Mouse (Mus musculus): ENCODE measurements around the gene Rhebl1.
"Not testable (repeated sequence)": the region's sequence is repeated elsewhere in the genome, so short reads cannot be mapped to it uniquely, and the experiment has no call there.

The Rhebl1 gene

DNA sequence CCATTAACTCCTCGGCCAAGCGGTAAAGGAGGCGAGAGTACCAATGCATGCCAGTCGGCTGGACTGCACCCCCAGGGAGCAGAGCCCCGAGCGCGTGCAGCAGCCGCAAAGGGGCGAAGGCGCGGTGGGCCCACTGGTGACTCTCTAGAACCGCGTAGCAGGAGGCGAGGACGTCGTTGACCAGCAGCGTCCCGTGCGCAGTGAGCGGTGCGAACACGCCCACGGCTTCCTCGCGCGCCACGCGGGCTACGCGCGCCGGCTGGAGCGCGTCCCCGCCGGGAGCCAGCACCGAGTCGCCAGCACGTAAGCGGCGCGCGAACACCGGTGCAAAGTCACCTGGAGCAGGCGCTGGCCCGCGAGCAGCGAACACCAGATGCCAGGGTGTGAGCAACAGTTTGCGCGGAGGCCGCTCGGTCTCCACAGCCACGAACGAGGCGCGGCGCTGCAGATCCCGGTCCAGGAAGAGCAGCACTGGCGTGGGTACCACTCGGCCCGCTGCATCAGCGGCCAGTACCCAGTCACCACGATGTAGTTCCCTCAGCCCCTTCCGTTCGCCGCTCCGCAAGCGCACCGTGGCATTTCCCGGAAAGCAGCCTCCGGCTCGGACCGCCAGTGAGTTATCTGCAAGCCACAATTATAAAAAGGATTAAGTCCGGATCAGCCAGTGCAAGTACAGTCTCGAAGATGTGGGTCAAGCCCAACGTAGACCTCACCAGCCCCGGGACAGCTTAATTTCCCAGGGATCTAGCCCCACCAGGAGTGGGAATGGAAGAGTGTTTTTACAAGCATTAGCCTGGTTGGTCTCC is at the start of gene Rhebl1:
Rhebl1 (minus strand) TSS at position 601 of the 806 bp plus-strand sequence.
- 0 out of 2 replicates have a peak, but pooled peaks cover 2% of the 10 kb centered on the region for H3K27me3 ChIP-seq (ENCODE audit: control insufficient read depth, insufficient read depth, low read length, poor library complexity, severe bottlenecking)
- H3K36me3 ChIP-seq (ENCODE audit: control insufficient read depth, insufficient read depth, low read length, poor library complexity, severe bottlenecking) = no peaks in the 10 kb centered on the region
- peak; percentile 38 for DNase-seq (ENCODE audit: low read depth, low spot score)

DNA sequence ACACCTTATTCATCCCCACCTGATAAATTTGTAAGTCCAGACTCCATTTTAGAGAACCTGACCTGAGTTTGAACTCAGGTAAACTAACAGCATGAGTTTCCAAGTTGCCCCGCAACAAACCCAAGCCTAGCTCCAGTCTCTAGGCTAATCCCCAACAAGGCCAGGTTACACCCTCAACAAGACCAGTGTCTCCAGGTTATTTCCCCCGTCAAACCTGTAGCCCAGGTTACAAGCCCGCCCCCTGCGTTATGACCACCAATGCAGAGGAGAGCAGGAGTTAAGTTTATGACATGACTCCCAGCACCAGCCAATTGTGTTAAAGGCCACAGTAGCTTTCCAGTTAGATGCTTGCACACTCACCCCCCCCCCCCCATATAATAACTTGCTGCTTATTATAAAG is 48.8 kb upstream of the Rhebl1 start:
- Histone ChIP-seq H3K27me3 (ENCODE audit: control insufficient read depth, insufficient read depth, low read length, poor library complexity, severe bottlenecking) (no peaks in the 10 kb centered on the region), H3K36me3 (ENCODE audit: control insufficient read depth, insufficient read depth, low read length, poor library complexity, severe bottlenecking) (no peaks in the 10 kb centered on the region)
- no peak for DNase-seq (ENCODE audit: low read depth, low spot score)

DNA sequence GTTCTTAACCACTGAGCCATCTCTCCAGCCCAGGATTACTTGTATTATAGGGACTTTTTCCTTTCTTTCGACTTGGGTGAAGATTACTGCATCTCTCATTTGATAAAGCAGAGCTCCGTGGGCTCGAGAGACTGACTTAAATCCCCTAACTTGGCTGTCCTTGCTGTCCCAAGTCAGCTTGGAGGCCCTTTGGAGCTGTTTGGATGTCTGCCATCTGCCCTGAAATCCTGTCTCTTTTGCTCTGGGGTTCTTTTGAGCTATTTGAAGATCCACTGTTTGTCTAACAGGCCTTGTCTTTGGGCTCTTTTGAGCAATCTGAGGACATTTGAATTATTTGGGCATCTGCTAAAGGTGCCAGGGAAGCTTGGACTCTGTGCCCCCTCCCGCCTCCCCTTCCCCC is 47.7 kb upstream of the Rhebl1 start:
- DNase-seq (ENCODE audit: low read depth, low spot score) = no peak
- H3K36me3 ChIP-seq (ENCODE audit: control insufficient read depth, insufficient read depth, low read length, poor library complexity, severe bottlenecking) = no peaks in the 10 kb centered on the region
- no peaks in the 10 kb centered on the region for H3K27me3 ChIP-seq (ENCODE audit: control insufficient read depth, insufficient read depth, low read length, poor library complexity, severe bottlenecking)

DNA sequence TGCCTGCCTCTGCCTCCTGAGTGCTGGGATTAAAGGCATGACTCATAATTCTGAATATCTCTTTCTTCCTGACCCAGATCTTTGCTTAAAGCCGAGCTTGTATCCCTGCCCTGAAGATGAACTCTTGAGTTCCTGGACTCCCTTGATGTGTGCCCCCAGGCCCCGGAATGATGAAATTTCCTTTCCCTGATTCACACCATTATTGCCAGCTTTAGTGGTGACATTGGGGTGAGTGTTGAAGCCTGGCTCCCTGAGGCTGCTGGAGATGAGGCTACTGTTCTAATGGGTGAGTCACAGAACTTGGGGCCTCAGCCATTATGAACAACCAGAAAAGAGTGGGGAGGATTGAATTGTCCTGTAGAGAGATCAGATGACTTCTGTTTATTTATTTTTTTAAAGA is 47.2 kb upstream of the Rhebl1 start:
- no peaks in the 10 kb centered on the region for H3K36me3 ChIP-seq (ENCODE audit: control insufficient read depth, insufficient read depth, low read length, poor library complexity, severe bottlenecking)
- no peaks in the 10 kb centered on the region for H3K27me3 ChIP-seq (ENCODE audit: control insufficient read depth, insufficient read depth, low read length, poor library complexity, severe bottlenecking)
- DNase-seq (ENCODE audit: low read depth, low spot score) = no peak

DNA sequence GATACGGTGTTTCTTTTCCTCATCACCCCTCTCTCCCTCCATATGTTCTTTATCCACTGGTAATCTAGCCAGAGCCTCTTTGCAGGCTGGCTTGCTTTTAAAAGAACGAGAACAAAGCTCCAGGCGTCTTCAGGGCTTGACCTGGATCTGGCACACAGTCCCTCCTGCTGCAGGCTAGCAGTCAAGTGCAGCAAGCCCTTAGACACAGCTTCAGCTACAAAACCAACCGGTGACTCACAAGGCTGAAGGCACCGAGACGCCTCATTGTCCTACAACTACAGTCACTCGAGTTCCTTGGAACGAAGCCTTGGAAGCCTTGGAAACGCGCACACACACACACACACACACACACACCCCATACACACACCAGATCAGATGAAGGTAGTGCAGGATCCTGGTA is 46.5 kb upstream of the Rhebl1 start:
- H3K27me3 ChIP-seq (ENCODE audit: control insufficient read depth, insufficient read depth, low read length, poor library complexity, severe bottlenecking) = no peaks in the 10 kb centered on the region
- no peak for DNase-seq (ENCODE audit: low read depth, low spot score)
- no peaks in the 10 kb centered on the region for H3K36me3 ChIP-seq (ENCODE audit: control insufficient read depth, insufficient read depth, low read length, poor library complexity, severe bottlenecking)

DNA sequence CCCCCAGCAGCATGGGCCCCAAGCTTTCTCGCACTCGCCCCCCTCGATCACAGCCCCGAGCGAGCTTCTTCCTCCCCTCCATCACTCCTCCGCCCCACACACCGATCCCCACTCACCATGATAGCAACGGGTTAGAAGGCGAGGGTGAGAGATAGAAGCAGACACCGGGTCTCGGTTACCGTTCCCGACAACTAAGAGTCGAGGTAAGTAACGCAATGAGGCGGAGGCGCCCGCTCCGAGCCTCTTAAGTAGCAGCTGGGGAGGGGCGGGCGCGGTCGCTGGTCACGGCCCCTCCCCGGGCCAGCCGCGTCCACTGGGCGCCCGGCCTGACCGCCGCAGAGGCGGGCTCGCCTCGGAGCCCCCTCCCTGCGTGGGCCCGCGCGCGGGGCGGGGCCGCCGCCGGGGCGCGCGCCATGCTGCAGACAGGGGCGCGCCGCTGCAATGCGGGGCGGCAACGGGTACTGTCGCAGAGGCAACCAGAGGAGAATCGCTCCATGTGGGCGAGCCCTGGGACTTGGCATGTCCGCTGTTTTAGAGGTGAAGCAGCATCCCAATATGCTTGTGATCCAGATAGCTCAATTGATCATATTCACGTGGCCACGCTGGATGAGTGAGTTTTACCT is 40.0 kb upstream of the Rhebl1 start, which contains the start of gene Tuba1b:
Tuba1b (minus strand) TSS at position 349 of the 623 bp plus-strand sequence.
- Histone ChIP-seq H3K36me3 (ENCODE audit: control insufficient read depth, insufficient read depth, low read length, poor library complexity, severe bottlenecking) (0 out of 2 replicates have a peak, but pooled peaks cover 4% of the 10 kb centered on the region), H3K27me3 (ENCODE audit: control insufficient read depth, insufficient read depth, low read length, poor library complexity, severe bottlenecking) (peaks cover 2% of the 10 kb centered on the region; the same call in 1 of the 2 replicates)
- peak; percentile 90 for DNase-seq (ENCODE audit: low read depth, low spot score)

DNA sequence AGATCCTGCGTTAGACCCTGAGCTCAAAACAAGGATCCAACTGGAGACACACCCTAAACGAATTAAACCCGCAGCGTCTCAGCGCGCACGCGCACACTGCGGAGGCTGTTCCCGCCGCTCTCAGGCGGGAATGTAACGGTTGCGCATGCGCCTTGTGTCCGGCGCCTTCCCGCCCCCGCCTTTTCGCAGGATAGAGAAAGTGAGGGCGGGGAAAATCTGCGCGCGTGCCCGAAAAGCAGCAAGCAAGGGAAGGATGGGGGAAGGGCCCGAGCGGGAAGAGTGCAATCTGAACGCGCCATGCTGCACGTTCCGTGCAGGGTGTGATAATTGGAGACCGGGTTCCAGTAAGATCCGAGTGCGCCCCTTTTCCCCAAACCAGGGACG is 39.5 kb upstream of the Rhebl1 start:
- H3K36me3 ChIP-seq (ENCODE audit: control insufficient read depth, insufficient read depth, low read length, poor library complexity, severe bottlenecking) = 0 out of 2 replicates have a peak, but pooled peaks cover 4% of the 10 kb centered on the region
- peaks cover 2% of the 10 kb centered on the region; the same call in 1 of the 2 replicates for H3K27me3 ChIP-seq (ENCODE audit: control insufficient read depth, insufficient read depth, low read length, poor library complexity, severe bottlenecking)
- DNase-seq (ENCODE audit: low read depth, low spot score) = peak; percentile 90

DNA sequence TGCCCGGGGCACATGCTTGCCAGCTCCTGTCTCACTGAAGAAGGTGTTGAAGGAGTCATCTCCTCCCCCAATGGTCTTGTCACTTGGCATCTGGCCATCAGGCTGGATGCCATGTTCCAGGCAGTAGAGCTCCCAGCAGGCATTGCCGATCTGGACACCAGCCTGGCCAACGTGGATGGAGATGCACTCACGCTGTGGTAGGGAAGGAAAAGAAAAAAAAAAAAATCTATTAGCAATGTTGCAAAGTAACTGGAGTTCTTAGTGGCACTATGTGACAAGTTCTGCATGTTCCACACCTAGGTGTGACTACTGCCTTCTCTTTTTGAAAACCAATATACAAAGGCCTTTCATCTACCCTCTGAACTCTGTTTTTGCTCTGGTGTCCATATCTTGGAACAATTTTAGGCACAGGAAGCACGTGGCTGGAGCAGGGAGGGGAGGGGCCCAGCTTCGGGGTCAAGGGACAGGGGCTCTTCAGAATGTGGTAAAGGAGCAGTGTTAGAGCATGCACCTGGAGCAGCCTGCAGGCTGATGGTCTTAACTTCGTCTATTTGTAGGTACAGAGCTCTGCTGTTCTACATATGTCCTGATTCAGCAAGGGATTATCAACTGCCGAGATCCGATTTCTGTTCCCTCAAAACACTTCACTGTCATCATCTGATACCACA is 38.8 kb upstream of the Rhebl1 start:
- H3K36me3 ChIP-seq (ENCODE audit: control insufficient read depth, insufficient read depth, low read length, poor library complexity, severe bottlenecking); H3K27me3 ChIP-seq (ENCODE audit: control insufficient read depth, insufficient read depth, low read length, poor library complexity, severe bottlenecking); DNase-seq (ENCODE audit: low read depth, low spot score): not testable (repeated sequence)

DNA sequence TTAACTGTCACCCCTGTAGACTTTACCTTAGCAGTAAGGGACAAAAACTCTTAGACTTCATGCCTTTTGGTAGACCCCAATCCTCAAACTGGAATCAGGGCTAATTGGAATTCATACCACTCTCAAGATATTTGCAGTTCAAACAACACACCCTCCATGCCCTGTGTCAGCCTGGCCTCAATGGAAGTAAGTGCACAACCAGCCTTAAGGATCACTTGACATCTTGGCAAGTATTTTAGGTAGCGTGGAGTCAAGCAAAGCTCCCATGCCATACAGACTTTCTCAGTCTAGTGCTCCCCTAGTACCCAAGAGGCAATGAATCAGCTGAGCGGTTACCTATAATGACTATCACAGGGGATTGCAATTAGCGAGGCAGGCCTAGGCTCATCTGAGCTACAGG is 36.7 kb upstream of the Rhebl1 start:
- Histone ChIP-seq H3K27me3 (ENCODE audit: control insufficient read depth, insufficient read depth, low read length, poor library complexity, severe bottlenecking) (peaks cover 2% of the 10 kb centered on the region), H3K36me3 (ENCODE audit: control insufficient read depth, insufficient read depth, low read length, poor library complexity, severe bottlenecking) (0 out of 2 replicates have a peak, but pooled peaks cover 4% of the 10 kb centered on the region)
- DNase-seq (ENCODE audit: low read depth, low spot score) = no peak

DNA sequence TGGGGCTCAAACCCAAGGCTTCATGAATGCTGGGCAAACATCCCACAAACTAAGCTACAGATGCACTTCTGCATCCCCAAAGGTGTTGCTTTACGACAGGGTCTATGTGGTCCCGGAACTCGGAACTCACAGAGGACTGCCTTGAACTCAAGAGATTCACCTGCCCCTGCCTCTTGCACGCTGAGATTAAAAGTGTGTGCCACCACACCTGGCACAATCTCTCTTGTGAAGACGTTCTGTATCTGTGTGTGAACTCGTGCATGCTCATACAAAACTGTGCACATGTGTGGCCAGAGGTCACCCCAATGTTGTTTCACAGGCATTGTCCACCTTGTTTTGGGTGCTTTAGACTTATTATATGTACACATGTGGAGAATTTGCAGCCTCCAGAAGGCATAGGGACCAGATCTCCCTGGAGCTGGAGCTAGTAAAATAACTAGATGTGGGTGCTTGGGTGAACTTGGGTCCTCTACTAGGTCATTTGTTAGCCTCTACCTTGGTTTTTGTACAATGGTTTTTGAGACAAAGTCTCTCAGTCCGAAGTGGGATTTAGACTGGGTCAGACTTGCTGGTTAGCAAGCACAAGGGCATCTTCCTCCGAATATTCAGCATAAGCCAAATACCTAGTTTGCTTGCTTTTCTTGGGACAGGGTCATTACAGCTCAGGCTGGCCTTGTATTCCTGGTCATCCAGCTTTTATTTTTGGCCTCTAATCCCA is 35.8 kb upstream of the Rhebl1 start:
- no peak for DNase-seq (ENCODE audit: low read depth, low spot score)

DNA sequence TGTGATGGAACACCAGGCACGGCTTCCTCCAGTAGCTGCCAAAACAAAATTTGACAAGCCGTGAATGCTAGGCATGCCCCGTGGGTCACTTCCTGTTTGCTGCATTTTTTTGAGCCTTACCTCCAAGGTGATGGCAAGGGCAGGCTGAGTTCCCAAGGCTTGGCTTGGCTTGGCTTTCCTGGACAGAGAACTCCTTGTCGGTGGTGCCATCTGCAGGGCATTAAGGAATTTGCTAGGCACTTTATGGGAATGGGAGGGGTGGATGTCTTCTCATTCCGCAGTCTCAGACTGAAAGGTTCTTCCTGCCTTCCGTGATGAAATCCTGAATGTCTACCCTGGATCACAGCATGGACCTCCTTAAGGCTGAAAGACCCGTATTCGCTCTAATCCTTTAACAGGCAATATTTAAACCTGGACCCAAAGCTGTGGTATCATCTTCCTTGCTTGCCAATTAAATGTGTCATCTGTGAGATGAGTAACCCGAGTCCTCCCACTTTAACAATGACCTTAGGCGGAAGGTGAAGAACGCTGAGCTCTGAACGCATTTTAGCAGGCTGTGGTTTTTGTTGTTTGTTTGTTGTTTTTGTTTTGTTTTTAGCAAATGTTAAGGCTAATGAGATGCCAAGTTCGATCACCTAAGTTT is 34.4 kb upstream of the Rhebl1 start:
- DNase-seq (ENCODE audit: low read depth, low spot score) = peak; percentile 52
- peaks cover 2% of the 10 kb centered on the region for H3K27me3 ChIP-seq (ENCODE audit: control insufficient read depth, insufficient read depth, low read length, poor library complexity, severe bottlenecking)
- H3K36me3 ChIP-seq (ENCODE audit: control insufficient read depth, insufficient read depth, low read length, poor library complexity, severe bottlenecking) = 0 out of 2 replicates have a peak, but pooled peaks cover 4% of the 10 kb centered on the region

More for the DNA sequence above, 35.8 kb upstream of the Rhebl1 start:
- 0 out of 2 replicates have a peak, but pooled peaks cover 4% of the 10 kb centered on the region for H3K36me3 ChIP-seq (ENCODE audit: control insufficient read depth, insufficient read depth, low read length, poor library complexity, severe bottlenecking)
- peaks cover 2% of the 10 kb centered on the region for H3K27me3 ChIP-seq (ENCODE audit: control insufficient read depth, insufficient read depth, low read length, poor library complexity, severe bottlenecking)

DNA sequence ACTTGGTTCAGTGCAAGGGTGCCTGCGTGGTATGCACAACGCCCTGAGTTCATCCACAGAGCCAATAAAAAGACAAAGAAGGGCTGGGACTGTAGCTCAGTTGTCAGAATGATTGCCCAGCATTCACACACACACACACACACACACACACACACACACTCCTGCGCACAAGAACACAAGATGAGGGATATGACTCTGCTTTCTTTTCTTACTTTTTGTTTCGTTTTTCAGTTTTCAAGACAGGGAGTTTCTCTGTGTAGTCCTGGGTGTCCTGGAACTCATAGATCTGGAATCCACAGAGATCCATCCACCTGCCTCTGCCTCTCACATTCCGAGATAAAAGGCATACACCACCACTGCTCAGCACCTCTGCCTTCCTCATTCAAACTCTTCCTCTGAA is 33.2 kb upstream of the Rhebl1 start:
- DNase-seq (ENCODE audit: low read depth, low spot score) = peak; percentile 39
- H3K36me3 ChIP-seq (ENCODE audit: control insufficient read depth, insufficient read depth, low read length, poor library complexity, severe bottlenecking) = peaks cover 2% of the 10 kb centered on the region; the same call in 1 of the 2 replicates
- no peaks in the 10 kb centered on the region; the same call in 1 of the 2 replicates for H3K27me3 ChIP-seq (ENCODE audit: control insufficient read depth, insufficient read depth, low read length, poor library complexity, severe bottlenecking)

DNA sequence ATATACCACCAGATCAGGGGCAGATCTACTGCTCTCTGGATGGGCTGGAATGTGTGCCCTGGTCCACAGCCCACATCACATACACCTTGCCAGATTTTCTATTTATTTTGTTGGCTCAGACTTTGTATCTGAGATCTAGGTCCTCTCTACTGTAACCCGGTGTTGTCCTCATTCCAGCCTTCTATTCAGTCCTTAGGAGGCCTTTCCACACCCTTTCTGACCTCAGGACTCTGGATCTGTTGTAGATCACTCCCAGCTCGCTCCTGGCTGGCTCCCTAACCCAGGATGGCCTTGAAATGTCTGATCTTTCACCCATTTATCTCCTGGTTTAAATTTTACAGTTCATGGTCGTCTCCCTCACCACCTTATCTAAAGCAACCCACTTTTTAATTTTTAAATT is 30.3 kb upstream of the Rhebl1 start:
- Histone ChIP-seq H3K36me3 (ENCODE audit: control insufficient read depth, insufficient read depth, low read length, poor library complexity, severe bottlenecking) (no peaks in the 10 kb centered on the region; the same call in 1 of the 2 replicates), H3K27me3 (ENCODE audit: control insufficient read depth, insufficient read depth, low read length, poor library complexity, severe bottlenecking) (no peaks in the 10 kb centered on the region; the same call in 1 of the 2 replicates)
- no peak for DNase-seq (ENCODE audit: low read depth, low spot score)

DNA sequence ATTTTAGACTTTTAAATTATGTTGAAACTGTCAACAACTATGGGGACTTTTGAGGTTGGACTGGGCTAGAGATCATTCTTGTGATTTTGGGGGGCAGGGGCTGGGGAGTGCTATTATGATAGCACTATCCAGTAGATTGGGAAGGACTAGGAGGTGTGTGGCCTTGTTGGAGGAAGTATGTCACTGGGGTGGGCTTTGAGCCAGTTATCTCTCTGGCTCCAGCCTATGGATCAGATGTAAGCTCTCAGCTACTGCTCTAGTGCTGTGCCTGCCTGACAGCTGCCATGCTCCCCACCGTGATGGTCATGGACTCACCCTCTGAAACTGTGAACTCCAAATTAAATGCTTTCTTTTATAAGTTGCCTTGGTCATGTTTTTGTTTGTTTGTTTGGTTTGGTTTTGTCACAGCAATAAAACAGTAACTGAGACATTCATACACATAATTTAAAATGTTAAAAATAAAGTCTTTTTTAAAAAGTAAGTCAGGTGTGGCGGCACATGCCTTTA is 28.7 kb upstream of the Rhebl1 start:
- Histone ChIP-seq H3K27me3 (ENCODE audit: control insufficient read depth, insufficient read depth, low read length, poor library complexity, severe bottlenecking) (no peaks in the 10 kb centered on the region), H3K36me3 (ENCODE audit: control insufficient read depth, insufficient read depth, low read length, poor library complexity, severe bottlenecking) (no peaks in the 10 kb centered on the region; the same call in 1 of the 2 replicates)
- DNase-seq (ENCODE audit: low read depth, low spot score) = no peak

Data from splenic B cell, adult 2 months (primary cell).